Mouse (Mus musculus) G1E (cell line): ENCODE data around the gene Fam83c.

Source experiments
- CTCF ChIP-seq: IDR thresholded peaks from 2 replicates; pipeline ENCODE4 v1.5.1; 2012; ENCODE audit warnings: low read depth, low read length, inconsistent platforms, mixed read lengths
- GATA1 ChIP-seq: IDR thresholded peaks from 2 replicates; pipeline ENCODE4 v1.6.1; 2012; ENCODE audit warnings: borderline replicate concordance, low read length, inconsistent platforms, mixed read lengths
- GATA2 ChIP-seq: IDR thresholded peaks from 2 replicates; pipeline ENCODE4 v1.6.1; 2012; ENCODE audit warnings: low read depth, low read length, inconsistent platforms, borderline replicate concordance
- POLR2AphosphoS5 ChIP-seq: IDR thresholded peaks from 2 replicates; pipeline ENCODE4 v1.6.1; 2012; ENCODE audit warnings: low read depth, low read length, inconsistent platforms; ENCODE audit not compliant: insufficient replicate concordance
- TAL1 ChIP-seq: conservative IDR thresholded peaks from 2 replicates; pipeline ENCODE4 v1.6.1; 2012; ENCODE audit warnings: low read depth, low read length, inconsistent platforms, mixed read lengths

DNA sequence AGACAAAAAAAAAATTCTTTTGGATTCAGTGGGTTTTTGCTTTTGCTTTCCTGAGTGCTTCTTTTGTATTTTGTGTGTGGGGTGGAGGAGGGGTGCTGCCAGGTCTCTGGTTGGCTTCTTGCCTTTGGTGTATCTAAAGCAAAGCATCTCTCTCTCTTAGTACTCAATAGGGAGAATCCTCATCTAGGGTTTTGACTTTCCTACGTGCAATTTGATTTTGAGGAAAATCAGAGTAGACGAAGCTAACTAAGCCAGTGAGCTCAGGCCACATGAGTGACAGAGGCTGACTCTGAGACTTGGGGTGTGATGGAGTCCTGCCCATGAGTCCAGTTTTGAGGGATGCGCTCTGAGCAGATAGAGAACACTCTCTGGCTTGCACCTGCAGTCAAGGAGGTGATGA lies 55.1 kb downstream of the Fam83c start:
- no peak for TF ChIP-seq CTCF
- no peak for TF ChIP-seq POLR2AphosphoS5
- TF ChIP-seq GATA1 = no peak
- TF ChIP-seq TAL1 = no peak
- no peak for TF ChIP-seq GATA2
